Mouse (Mus musculus): ENCODE data around the gene Rhou. TPM values are rescaled to one million over a fixed set of nuclear protein-coding genes. Genes with fewer than 3 reads are reported as not detected.

Gene Rhou
- total and polyA plus RNA-seq, 2 experiments from 2014 or later: 10.5 to 41.1 TPM

DNA sequence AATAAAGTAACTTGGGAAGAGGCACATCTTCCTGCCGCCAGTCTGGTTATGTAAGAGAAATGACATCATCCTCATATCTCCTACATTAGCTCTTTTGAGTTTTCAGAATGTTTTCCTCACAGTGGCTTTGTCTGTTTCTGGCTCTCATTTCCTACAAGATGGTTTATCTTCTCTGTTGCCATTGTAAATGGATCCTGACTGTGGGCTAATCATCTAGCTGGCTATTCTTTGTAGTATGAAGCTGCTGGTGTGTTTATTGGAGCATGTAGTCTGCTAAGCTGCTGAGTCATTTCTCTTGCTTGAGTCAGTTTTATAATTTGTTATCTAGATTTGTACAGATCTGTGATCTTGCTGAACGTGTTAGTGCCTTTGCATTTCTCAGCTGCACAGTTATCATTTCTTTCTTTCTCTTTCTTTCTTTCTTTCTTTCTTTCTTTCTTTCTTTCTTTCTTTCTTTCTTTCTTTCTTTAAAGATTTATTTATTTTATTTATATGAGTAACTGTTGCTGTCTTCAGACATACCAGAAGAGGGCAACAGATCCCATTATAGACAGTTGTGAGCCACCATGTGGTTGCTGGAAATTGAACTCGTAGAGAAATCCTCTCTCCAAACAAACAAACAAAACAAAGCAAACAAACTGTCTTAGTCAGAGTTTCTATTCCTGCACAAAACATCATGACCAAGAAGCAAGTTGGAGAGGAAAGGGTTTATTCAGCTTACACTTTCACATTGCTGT, 19.2 kb upstream of the Rhou start:
- Histone ChIP-seq H3K9me3 (ENCODE audit: low read length) (no peaks in the 10 kb centered on the region), H3K27me3 (ENCODE audit: insufficient read depth, low read length) (no peaks in the 10 kb centered on the region), H3K4me1 (ENCODE audit: insufficient read depth) (no peaks in the 10 kb centered on the region), H3K4me2 (ENCODE audit: low read depth) (no peak overlapping the region), H3K4me3 (ENCODE audit: low read depth, low read length) (no peak overlapping the region), H3K9ac (no peak overlapping the region), H3K36me3 (ENCODE audit: insufficient read depth) (no peaks in the 10 kb centered on the region), H3K27ac (ENCODE audit: low read depth, low read length) (no peak overlapping the region)
- TF ChIP-seq CTCF (IDR thresholded peaks at IDR 0.05; ENCODE audit: low read depth): peak; percentile 22; the same call in 1 of the 2 replicates
- ATAC-seq (no peak), DNase-seq (no peak)
- 40% methylated on average over 3 of the region's 3 CpGs for WGBS

DNA sequence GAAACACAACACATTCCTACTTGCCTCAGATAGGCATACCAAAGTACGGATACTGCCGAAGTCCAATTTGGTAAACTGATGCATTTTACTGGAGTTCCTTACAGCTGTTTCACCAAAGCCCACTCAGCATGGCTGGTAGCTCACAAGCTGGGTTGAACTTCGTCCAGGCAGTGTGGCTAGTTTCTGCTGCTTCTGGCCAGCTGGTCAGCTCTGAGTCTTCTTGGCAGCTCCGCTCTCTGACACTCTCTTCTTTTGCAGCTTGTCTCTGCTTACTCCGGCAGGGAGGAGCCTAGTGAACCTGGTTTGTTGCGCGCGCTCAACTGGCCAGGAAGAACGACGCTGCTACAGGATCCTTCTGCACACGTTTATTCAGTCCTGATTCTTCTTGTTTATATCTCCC, 18.1 kb upstream of the Rhou start:
- Histone ChIP-seq H3K9me3 (ENCODE audit: low read length) (no peaks in the 10 kb centered on the region), H3K36me3 (ENCODE audit: insufficient read depth) (no peaks in the 10 kb centered on the region), H3K4me1 (ENCODE audit: insufficient read depth) (no peaks in the 10 kb centered on the region), H3K4me3 (ENCODE audit: low read depth, low read length) (no peak overlapping the region), H3K27ac (ENCODE audit: low read depth, low read length) (no peak overlapping the region), H3K27me3 (ENCODE audit: insufficient read depth, low read length) (no peaks in the 10 kb centered on the region), H3K4me2 (ENCODE audit: low read depth) (no peak overlapping the region), H3K9ac (no peak overlapping the region)
- TF ChIP-seq CTCF (IDR thresholded peaks at IDR 0.05; ENCODE audit: low read depth): no peak
- ATAC-seq (no peak), DNase-seq (no peak)
- WGBS: 76% methylated on average over 11 of the region's 11 CpGs

DNA sequence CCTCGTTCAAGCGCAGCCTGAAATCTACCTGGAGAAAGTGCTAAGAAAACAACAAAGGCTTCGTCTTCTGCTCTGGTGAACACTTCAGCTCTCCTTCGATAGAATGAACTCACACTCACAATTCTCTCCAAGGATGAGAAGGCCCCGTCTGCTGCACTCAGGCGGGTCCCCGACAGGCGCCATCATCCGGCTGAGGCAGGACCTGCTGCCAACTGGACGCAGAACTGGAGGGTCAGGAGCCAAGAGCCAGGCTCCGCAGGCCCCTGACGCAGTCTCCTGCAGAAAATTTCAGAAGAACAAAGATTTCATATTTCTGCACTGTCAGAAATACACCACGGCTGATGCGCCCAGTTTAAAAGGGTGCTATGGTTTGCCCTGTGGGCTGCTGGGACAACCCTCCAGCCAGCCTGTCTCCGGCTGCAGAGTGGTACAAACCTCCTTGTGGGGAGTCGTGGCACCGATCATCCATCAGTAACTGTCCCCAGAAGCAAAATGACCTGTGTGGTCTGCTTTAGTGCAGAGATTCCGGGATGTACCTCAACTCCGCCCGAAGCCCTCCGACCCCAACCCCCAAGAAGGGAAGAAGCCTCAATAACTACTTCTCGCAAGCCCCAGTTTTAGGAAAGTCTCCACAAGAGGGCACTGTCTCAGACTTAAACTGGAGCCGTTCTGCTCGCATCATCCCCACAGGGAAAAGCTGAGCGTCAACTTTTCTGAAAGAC, 10.2 kb upstream of the Rhou start:
- no peaks in the 10 kb centered on the region for H3K9me3 ChIP-seq (ENCODE audit: low read length)
- TF ChIP-seq CTCF (IDR thresholded peaks at IDR 0.05; ENCODE audit: low read depth): peak; percentile 82
- no peak overlapping the region for H3K4me3 ChIP-seq (ENCODE audit: low read depth, low read length)
- WGBS: 11% methylated on average over 25 of the region's 25 CpGs
- H3K36me3 ChIP-seq (ENCODE audit: insufficient read depth): no peaks in the 10 kb centered on the region
- H3K9ac ChIP-seq: no peak overlapping the region
- no peaks in the 10 kb centered on the region for H3K27me3 ChIP-seq (ENCODE audit: insufficient read depth, low read length)
- H3K27ac ChIP-seq (ENCODE audit: low read depth, low read length): no peak overlapping the region
- peak; percentile 88 for DNase-seq
- peak overlapping the region; percentile 42 for H3K4me2 ChIP-seq (ENCODE audit: low read depth)
- peak; percentile 45; the same call in 1 of the 2 replicates for ATAC-seq
- H3K4me1 ChIP-seq (ENCODE audit: insufficient read depth): no peaks in the 10 kb centered on the region

DNA sequence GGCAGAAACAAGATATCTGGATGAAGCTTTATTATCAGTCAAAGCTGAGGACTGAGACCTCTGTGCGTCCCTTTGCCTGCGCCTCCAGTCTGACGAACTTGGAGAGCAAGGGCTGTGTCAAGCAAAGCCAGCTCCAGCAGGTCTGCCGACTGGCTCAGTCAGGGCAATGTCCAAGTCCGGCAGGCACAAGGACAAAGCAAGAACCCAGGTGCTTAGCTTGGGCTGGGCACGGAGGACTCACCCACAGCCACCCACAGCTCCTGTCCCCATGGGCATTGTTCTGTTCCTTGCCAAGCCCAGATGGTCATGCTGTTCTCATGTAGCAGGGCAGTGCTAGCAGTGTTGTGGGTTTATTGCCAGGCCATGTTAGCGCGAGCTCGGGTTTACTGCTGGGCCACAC, 8.5 kb upstream of the Rhou start:
- Histone ChIP-seq H3K4me3 (ENCODE audit: low read depth, low read length) (no peak overlapping the region), H3K9ac (no peak overlapping the region), H3K4me1 (ENCODE audit: insufficient read depth) (no peaks in the 10 kb centered on the region), H3K27ac (ENCODE audit: low read depth, low read length) (no peak overlapping the region), H3K27me3 (ENCODE audit: insufficient read depth, low read length) (no peaks in the 10 kb centered on the region), H3K9me3 (ENCODE audit: low read length) (no peaks in the 10 kb centered on the region), H3K4me2 (ENCODE audit: low read depth) (no peak overlapping the region), H3K36me3 (ENCODE audit: insufficient read depth) (no peaks in the 10 kb centered on the region)
- DNase-seq: no peak
- 73% methylated on average over 9 of the region's 9 CpGs for WGBS
- no peak for TF ChIP-seq CTCF (IDR thresholded peaks at IDR 0.05; ENCODE audit: low read depth)
- no peak for ATAC-seq

DNA sequence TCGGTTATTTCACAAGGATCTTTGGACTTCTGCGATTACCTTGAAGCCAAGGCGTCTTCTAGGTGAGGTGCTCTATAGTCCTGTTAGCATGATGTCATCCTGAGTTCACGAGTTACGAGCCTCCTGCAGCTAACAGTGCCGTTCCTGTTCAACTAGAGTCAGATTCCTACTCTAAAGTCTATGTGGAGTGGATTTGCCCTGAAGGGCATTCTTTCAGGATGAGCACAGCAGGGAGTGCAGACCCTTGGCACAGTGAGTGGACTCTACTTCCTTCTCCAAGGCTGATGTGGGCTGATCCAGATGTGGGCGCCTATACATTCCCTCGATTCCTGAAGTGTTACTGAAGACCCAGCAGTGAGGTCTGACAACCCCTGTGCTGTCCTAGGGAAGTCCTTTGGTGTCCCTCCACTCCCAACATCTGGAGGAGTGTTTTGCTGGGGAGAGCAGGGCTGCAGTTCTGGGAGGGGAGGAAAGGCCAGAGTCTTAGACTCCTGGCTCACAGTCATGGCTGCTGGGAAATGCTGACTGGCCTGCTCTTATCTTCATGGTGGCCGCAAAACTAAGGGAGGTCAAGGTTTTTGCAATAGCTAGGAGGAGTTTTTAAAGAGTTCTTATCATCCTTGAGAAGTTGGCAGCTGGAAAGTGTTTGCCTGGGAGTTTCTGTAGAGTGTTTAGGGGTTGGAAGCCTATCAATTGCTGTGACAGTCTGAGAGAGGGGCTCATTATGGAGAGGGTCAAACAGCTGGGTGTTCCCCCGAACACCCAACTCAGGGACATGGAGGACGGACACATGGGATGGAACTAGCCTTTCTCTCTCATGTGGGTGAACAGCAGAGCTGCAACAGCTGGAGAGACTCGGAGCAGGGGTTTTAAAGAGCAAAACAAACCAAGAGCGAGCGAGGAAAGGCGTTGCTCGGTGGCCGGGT, 5.2 kb upstream of the Rhou start:
- no peaks in the 10 kb centered on the region for H3K36me3 ChIP-seq (ENCODE audit: insufficient read depth)
- no peak overlapping the region for H3K27ac ChIP-seq (ENCODE audit: low read depth, low read length)
- DNase-seq (no peak), ATAC-seq (no peak)
- H3K9ac ChIP-seq: no peak overlapping the region
- no peak overlapping the region for H3K4me2 ChIP-seq (ENCODE audit: low read depth)
- no peak for TF ChIP-seq CTCF (IDR thresholded peaks at IDR 0.05; ENCODE audit: low read depth)
- H3K27me3 ChIP-seq (ENCODE audit: insufficient read depth, low read length): no peaks in the 10 kb centered on the region
- no peaks in the 10 kb centered on the region for H3K9me3 ChIP-seq (ENCODE audit: low read length)
- H3K4me1 ChIP-seq (ENCODE audit: insufficient read depth): no peaks in the 10 kb centered on the region
- WGBS: 84% methylated on average over 17 of the region's 17 CpGs
- H3K4me3 ChIP-seq (ENCODE audit: low read depth, low read length): no peak overlapping the region

DNA sequence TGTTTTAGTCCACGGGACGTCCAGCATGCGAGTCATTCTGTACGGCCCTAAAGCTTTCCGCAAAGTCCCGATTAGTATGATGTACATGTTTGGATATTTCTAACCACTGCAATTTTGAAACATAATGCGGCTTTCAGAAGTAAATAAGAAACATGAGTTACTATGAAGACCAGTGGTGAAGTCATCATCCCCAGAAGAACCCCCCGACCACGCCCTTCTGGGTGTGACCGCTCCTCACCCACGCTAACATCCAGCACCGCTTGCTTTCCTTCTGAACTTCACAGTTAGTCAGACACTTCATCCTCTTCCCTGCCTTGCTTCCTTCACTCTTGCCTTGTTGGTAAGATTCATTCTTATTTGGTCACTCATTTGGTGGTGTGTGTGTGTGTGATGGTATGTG, 4.2 kb upstream of the Rhou start:
- ATAC-seq (no peak), DNase-seq (no peak)
- H3K4me3 ChIP-seq (ENCODE audit: low read depth, low read length): no peak overlapping the region
- no peak overlapping the region for H3K4me2 ChIP-seq (ENCODE audit: low read depth)
- H3K36me3 ChIP-seq (ENCODE audit: insufficient read depth): no peaks in the 10 kb centered on the region
- H3K4me1 ChIP-seq (ENCODE audit: insufficient read depth): no peaks in the 10 kb centered on the region
- H3K27me3 ChIP-seq (ENCODE audit: insufficient read depth, low read length): no peaks in the 10 kb centered on the region
- H3K9ac ChIP-seq: no peak overlapping the region
- no peak for TF ChIP-seq CTCF (IDR thresholded peaks at IDR 0.05; ENCODE audit: low read depth)
- no peaks in the 10 kb centered on the region for H3K9me3 ChIP-seq (ENCODE audit: low read length)
- H3K27ac ChIP-seq (ENCODE audit: low read depth, low read length): no peak overlapping the region
- WGBS: 89% methylated on average over 12 of the region's 12 CpGs

All from forebrain, postnatal 0 days (tissue).